Mouse (Mus musculus) adrenal gland, adult (tissue): Measurements from ENCODE around the gene Cog2.

Experiments
- DNase-seq, 2 experiments: peaks; one replicate each; pipeline ENCODE4 v3.0.0; 2022 to 2023; ENCODE audit warnings: low spot score in 1 of 2; ENCODE audit not compliant: inconsistent age in 2 of 2

Cog2 gene

GRCm38 (mm10) chr8:124520249-124521080, at the start of gene Cog2:
Cog2 (plus strand) TSS chr8:124520767.
- DNase-seq, result peak; percentile 92 to 96

GRCm38 (mm10) chr8:124475690-124476089, 44.9 kb upstream of the Cog2 start:
- DNase-seq, result no peak

- no peak for DNase-seq
Observed at GRCm38 (mm10) chr8:124476701-124477100, 43.9 kb upstream of the Cog2 start.

- no peak for DNase-seq
Observed at GRCm38 (mm10) chr8:124479251-124479650, 41.3 kb upstream of the Cog2 start.

- peak; percentile 77 to 88 for DNase-seq
Observed at GRCm38 (mm10) chr8:124480321-124480720, 40.2 kb upstream of the Cog2 start.

- DNase-seq, result no peak
Observed at GRCm38 (mm10) chr8:124482790-124483189, 37.8 kb upstream of the Cog2 start.

GRCm38 (mm10) chr8:124483356-124484115, 37.0 kb upstream of the Cog2 start:
- DNase-seq, result no peak

- no peak for DNase-seq
Observed at GRCm38 (mm10) chr8:124489311-124489710, 31.3 kb upstream of the Cog2 start.

- DNase-seq, result no peak
Observed at GRCm38 (mm10) chr8:124489786-124490185, 30.8 kb upstream of the Cog2 start.

GRCm38 (mm10) chr8:124494397-124494796, 26.2 kb upstream of the Cog2 start:
- DNase-seq, result no peak

GRCm38 (mm10) chr8:124494955-124495354, 25.6 kb upstream of the Cog2 start:
- no peak for DNase-seq

GRCm38 (mm10) chr8:124495676-124496075, 24.9 kb upstream of the Cog2 start:
- no peak for DNase-seq

GRCm38 (mm10) chr8:124496266-124496665, 24.3 kb upstream of the Cog2 start:
- no peak for DNase-seq

GRCm38 (mm10) chr8:124496871-124497270, 23.7 kb upstream of the Cog2 start:
- no peak for DNase-seq

- DNase-seq, result no peak
Observed at GRCm38 (mm10) chr8:124498398-124498797, 22.2 kb upstream of the Cog2 start.

GRCm38 (mm10) chr8:124499236-124499937, 21.2 kb upstream of the Cog2 start:
- no peak for DNase-seq

- no peak for DNase-seq
Observed at GRCm38 (mm10) chr8:124499938-124500239, 20.7 kb upstream of the Cog2 start.

- no peak for DNase-seq
Observed at GRCm38 (mm10) chr8:124505626-124506025, 14.9 kb upstream of the Cog2 start.

- DNase-seq, result no peak
Observed at GRCm38 (mm10) chr8:124507572-124508320, 12.8 kb upstream of the Cog2 start.

- DNase-seq, result no peak
Observed at GRCm38 (mm10) chr8:124508321-124508695, 12.3 kb upstream of the Cog2 start.

GRCm38 (mm10) chr8:124509156-124509555, 11.4 kb upstream of the Cog2 start:
- DNase-seq, result no peak
